Mouse (Mus musculus) bone marrow, adult 2 months (tissue): ENCODE results near the gene Taok3.

Experiments used
- CTCF ChIP-seq: fragments of 200-500 bp; IDR thresholded peaks from 2 replicates; pipeline ENCODE4 v1.5.1; 2011; ENCODE audit warnings: low read length, control low read depth; ENCODE audit not compliant: control insufficient read depth, insufficient read depth
- POLR2A ChIP-seq: fragments of 200-500 bp; IDR thresholded peaks from 2 replicates; pipeline ENCODE4 v1.6.1; 2011; ENCODE audit warnings: low read depth, mild to moderate bottlenecking, control low read depth, low read length, borderline replicate concordance; ENCODE audit not compliant: control insufficient read depth

DNA sequence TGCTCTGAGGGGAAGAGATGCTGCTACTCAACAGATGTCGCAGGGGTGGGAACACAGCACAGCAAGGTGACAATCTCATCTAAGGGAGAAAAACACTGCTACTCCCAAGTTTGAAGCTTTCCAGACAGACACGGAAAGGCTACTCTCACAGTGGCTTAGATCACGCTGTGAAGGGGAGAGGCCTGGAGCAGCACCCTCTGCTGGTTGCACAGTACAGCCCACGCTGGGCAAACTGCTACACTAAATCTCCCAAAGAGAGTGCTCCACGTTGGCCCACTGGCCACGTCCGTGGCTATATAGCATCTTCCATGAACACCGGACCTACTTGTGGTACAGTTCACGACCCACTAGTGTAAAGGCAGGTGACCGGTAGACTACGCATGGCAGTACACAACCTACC lies 20.2 kb upstream of the Taok3 start:
- no peak for TF ChIP-seq POLR2A
- TF ChIP-seq CTCF = peak; percentile 19; the same call in 1 of the 2 replicates
